Mouse (Mus musculus): ENCODE results near the gene Rcor1. TPM values are rescaled to one million over a fixed set of nuclear protein-coding genes. Genes with fewer than 3 reads are reported as not detected.

The Rcor1 gene
- 14.4 and 17.0 TPM in 2 replicates for polyA plus RNA-seq (2014; fragmentation: Nextera tagmentation; extraction: Ambion mirVana)

- peaks cover 19% of the 10 kb centered on the region for H3K4me1 ChIP-seq (ENCODE audit: insufficient read depth)
- ATAC-seq (ENCODE audit: insufficient read depth): peak; percentile 96
- H3K36me3 ChIP-seq (ENCODE audit: insufficient read depth): peaks cover 13% of the 10 kb centered on the region
- H3K4me2 ChIP-seq: peak within 1 kb of the TSS; percentile 89
- H3K4me3 ChIP-seq (ENCODE audit: low read depth, low read length): peak within 1 kb of the TSS; percentile 97
- H3K27me3 ChIP-seq (ENCODE audit: insufficient read depth, low read length): no peaks in the 10 kb centered on the region
- DNase-seq: peak; percentile 99
- H3K9me3 ChIP-seq (ENCODE audit: low read depth, low read length): no peaks in the 10 kb centered on the region
- H3K9ac ChIP-seq: peak within 1 kb of the TSS; percentile 98
- H3K27ac ChIP-seq (ENCODE audit: low read depth): peak within 1 kb of the TSS; percentile 98
- WGBS: 0% methylated on average over 58 of the region's 76 CpGs
- TF ChIP-seq CTCF (IDR thresholded peaks at IDR 0.05; ENCODE audit: low read depth): no peak
Observed at GRCm38 (mm10) chr12:111038976-111039612, at the start of gene Rcor1. Gene Rcor1, plus strand, starts transcription at chr12:111039351.

GRCm38 (mm10) chr12:110989409-110989808 lies 49.7 kb upstream of the Rcor1 start:
- Histone ChIP-seq H3K9me3 (ENCODE audit: low read depth, low read length) (no peaks in the 10 kb centered on the region), H3K27ac (ENCODE audit: low read depth) (no peak overlapping the region), H3K4me1 (ENCODE audit: insufficient read depth) (peaks cover 6% of the 10 kb centered on the region; the same call in 1 of the 2 replicates), H3K4me2 (no peak overlapping the region), H3K27me3 (ENCODE audit: insufficient read depth, low read length) (no peaks in the 10 kb centered on the region), H3K4me3 (ENCODE audit: low read depth, low read length) (no peak overlapping the region), H3K9ac (no peak overlapping the region), H3K36me3 (ENCODE audit: insufficient read depth) (no peaks in the 10 kb centered on the region)
- WGBS: 81% methylated on average over 3 of the region's 3 CpGs
- no peak for ATAC-seq (ENCODE audit: insufficient read depth)
- no peak for TF ChIP-seq CTCF (IDR thresholded peaks at IDR 0.05; ENCODE audit: low read depth)
- DNase-seq: no peak

GRCm38 (mm10) chr12:110990500-110990899 lies 48.7 kb upstream of the Rcor1 start:
- 82% methylated on average over 7 of the region's 7 CpGs for WGBS
- Histone ChIP-seq H3K27ac (ENCODE audit: low read depth) (no peak overlapping the region), H3K4me3 (ENCODE audit: low read depth, low read length) (no peak overlapping the region), H3K4me1 (ENCODE audit: insufficient read depth) (no peaks in the 10 kb centered on the region), H3K36me3 (ENCODE audit: insufficient read depth) (no peaks in the 10 kb centered on the region), H3K9ac (no peak overlapping the region), H3K27me3 (ENCODE audit: insufficient read depth, low read length) (no peaks in the 10 kb centered on the region), H3K4me2 (no peak overlapping the region), H3K9me3 (ENCODE audit: low read depth, low read length) (no peaks in the 10 kb centered on the region)
- ATAC-seq (ENCODE audit: insufficient read depth): no peak
- no peak for DNase-seq
- no peak for TF ChIP-seq CTCF (IDR thresholded peaks at IDR 0.05; ENCODE audit: low read depth)

GRCm38 (mm10) chr12:110991361-110992127 lies 47.6 kb upstream of the Rcor1 start:
- Histone ChIP-seq H3K27ac (ENCODE audit: low read depth) (peak overlapping the region; percentile 82; the same call in 1 of the 2 replicates), H3K9ac (peak overlapping the region; percentile 38), H3K4me2 (peak overlapping the region; percentile 58), H3K9me3 (ENCODE audit: low read depth, low read length) (no peaks in the 10 kb centered on the region), H3K4me1 (ENCODE audit: insufficient read depth) (no peaks in the 10 kb centered on the region), H3K4me3 (ENCODE audit: low read depth, low read length) (peak overlapping the region; percentile 48), H3K36me3 (ENCODE audit: insufficient read depth) (no peaks in the 10 kb centered on the region), H3K27me3 (ENCODE audit: insufficient read depth, low read length) (no peaks in the 10 kb centered on the region)
- TF ChIP-seq CTCF (IDR thresholded peaks at IDR 0.05; ENCODE audit: low read depth): peak; percentile 84
- ATAC-seq (ENCODE audit: insufficient read depth) (peak; percentile 89), DNase-seq (peak; percentile 88)
- 7% methylated on average over 23 of the region's 23 CpGs for WGBS

- Histone ChIP-seq H3K27me3 (ENCODE audit: insufficient read depth, low read length) (no peaks in the 10 kb centered on the region), H3K9ac (peak overlapping the region; percentile 63), H3K4me2 (peak overlapping the region; percentile 58), H3K4me3 (ENCODE audit: low read depth, low read length) (peak overlapping the region; percentile 48), H3K36me3 (ENCODE audit: insufficient read depth) (no peaks in the 10 kb centered on the region), H3K4me1 (ENCODE audit: insufficient read depth) (no peaks in the 10 kb centered on the region), H3K27ac (ENCODE audit: low read depth) (peak overlapping the region; percentile 79), H3K9me3 (ENCODE audit: low read depth, low read length) (no peaks in the 10 kb centered on the region)
- WGBS: under 1% methylated on average over 24 of the region's 24 CpGs
- DNase-seq (peak; percentile 97), ATAC-seq (ENCODE audit: insufficient read depth) (peak; percentile 91)
- TF ChIP-seq CTCF (IDR thresholded peaks at IDR 0.05; ENCODE audit: low read depth): peak; percentile 98
Observed at GRCm38 (mm10) chr12:110992128-110992553, 47.0 kb upstream of the Rcor1 start.

GRCm38 (mm10) chr12:110992771-110993170 lies 46.4 kb upstream of the Rcor1 start:
- ATAC-seq (ENCODE audit: insufficient read depth): no peak

GRCm38 (mm10) chr12:110993226-110993625 lies 45.9 kb upstream of the Rcor1 start:
- 0 out of 2 replicates have a peak, but pooled peaks cover 2% of the 10 kb centered on the region for H3K9me3 ChIP-seq (ENCODE audit: low read depth, low read length)
- no peaks in the 10 kb centered on the region for H3K4me1 ChIP-seq (ENCODE audit: insufficient read depth)
- 78% methylated on average over 3 of the region's 3 CpGs for WGBS
- H3K27ac ChIP-seq (ENCODE audit: low read depth): no peak overlapping the region
- no peak overlapping the region for H3K4me2 ChIP-seq
- no peaks in the 10 kb centered on the region for H3K36me3 ChIP-seq (ENCODE audit: insufficient read depth)
- H3K4me3 ChIP-seq (ENCODE audit: low read depth, low read length): no peak overlapping the region
- H3K27me3 ChIP-seq (ENCODE audit: insufficient read depth, low read length): no peaks in the 10 kb centered on the region
- no peak for DNase-seq
- no peak overlapping the region for H3K9ac ChIP-seq
- no peak for TF ChIP-seq CTCF (IDR thresholded peaks at IDR 0.05; ENCODE audit: low read depth)
- ATAC-seq (ENCODE audit: insufficient read depth): no peak

More at GRCm38 (mm10) chr12:110992771-110993170, 46.4 kb upstream of the Rcor1 start:
- Histone ChIP-seq H3K4me3 (ENCODE audit: low read depth, low read length) (peak overlapping the region; percentile 48; the same call in 1 of the 2 replicates), H3K4me2 (peak overlapping the region; percentile 58), H3K27me3 (ENCODE audit: insufficient read depth, low read length) (no peaks in the 10 kb centered on the region), H3K9ac (0 out of 2 replicates have a peak overlapping the region, but pooled peaks have one; percentile 63), H3K4me1 (ENCODE audit: insufficient read depth) (no peaks in the 10 kb centered on the region), H3K36me3 (ENCODE audit: insufficient read depth) (no peaks in the 10 kb centered on the region), H3K9me3 (ENCODE audit: low read depth, low read length) (0 out of 2 replicates have a peak, but pooled peaks cover under 1% of the 10 kb centered on the region), H3K27ac (ENCODE audit: low read depth) (no peak overlapping the region)
- 75% methylated on average over 12 of the region's 12 CpGs for WGBS
- DNase-seq: no peak
- no peak for TF ChIP-seq CTCF (IDR thresholded peaks at IDR 0.05; ENCODE audit: low read depth)

All from lung, embryonic 14.5 days (tissue).